Mouse (Mus musculus): ENCODE results near the gene Cbfa2t3. TPM values are rescaled to one million over a fixed set of nuclear protein-coding genes. Genes with fewer than 3 reads are reported as not detected.

Gene Cbfa2t3
- 15.7 and 17.2 TPM in 2 replicates for polyA plus RNA-seq (2012; rRNA removed)

GRCm38 (mm10) chr8:122699005-122699492 lies at the start of gene Cbfa2t3:
Cbfa2t3 (minus strand) TSS chr8:122699109.

GRCm38 (mm10) chr8:122622727-122623126 lies 76.2 kb downstream of the Cbfa2t3 start, which contains the start of gene Pabpn1l:
Pabpn1l (minus strand) TSS chr8:122622739.

GRCm38 (mm10) chr8:122611295-122612133 lies 87.4 kb downstream of the Cbfa2t3 start, which contains the start of the genes Galns and Trappc2l:
Galns (minus strand) TSS chr8:122611463.
Trappc2l (plus strand) TSS chr8:122611640.

GRCm38 (mm10) chr8:122576648-122577022 lies 122.3 kb downstream of the Cbfa2t3 start, which contains the start of gene Aprt:
Aprt (minus strand) TSS chr8:122576909.

Other genes with a start within 250 kb of the Cbfa2t3 start
- 4.7 and 8.2 TPM in 2 replicates for gene Snai3, start 238.4 kb downstream of the Cbfa2t3 start, polyA plus RNA-seq (2012; rRNA removed)
- 129 and 146 TPM in 2 replicates for gene Rnf166, start 223.0 kb downstream of the Cbfa2t3 start, polyA plus RNA-seq (2012; rRNA removed)
- gene Ctu2, start 223.0 kb downstream of the Cbfa2t3 start, polyA plus RNA-seq (2012; rRNA removed): 68.6 and 81.8 TPM in 2 replicates
- 187 and 204 TPM in 2 replicates for gene Piezo1, start 147.8 kb downstream of the Cbfa2t3 start, polyA plus RNA-seq (2012; rRNA removed)
- 45.8 and 56.9 TPM in 2 replicates for gene Cdt1, start 131.1 kb downstream of the Cbfa2t3 start, polyA plus RNA-seq (2012; rRNA removed)
- gene Aprt, start 122.2 kb downstream of the Cbfa2t3 start, polyA plus RNA-seq (2012; rRNA removed): 194 and 225 TPM in 2 replicates
- gene Galns, start 87.6 kb downstream of the Cbfa2t3 start, polyA plus RNA-seq (2012; rRNA removed): 15.6 and 16.8 TPM in 2 replicates
- gene Trappc2l, start 87.5 kb downstream of the Cbfa2t3 start, polyA plus RNA-seq (2012; rRNA removed): 143 and 218 TPM in 2 replicates
- 3.2 and 5.0 TPM in 2 replicates for gene Pabpn1l, start 76.4 kb downstream of the Cbfa2t3 start, polyA plus RNA-seq (2012; rRNA removed)
- gene Acsf3, start 76.4 kb upstream of the Cbfa2t3 start, polyA plus RNA-seq (2012; rRNA removed): 20.9 and 25.6 TPM in 2 replicates
- gene Cdh15, start 148.9 kb upstream of the Cbfa2t3 start, polyA plus RNA-seq (2012; rRNA removed): 1.2 and 2.5 TPM in 2 replicates

Measured in ovary, adult 2 months (tissue).